Mouse (Mus musculus) CH12.LX (cell line): Measurements from ENCODE around the gene Rnf151. TPM values are rescaled to one million over a fixed set of nuclear protein-coding genes. Genes with fewer than 3 reads are reported as not detected.

Source experiments
- DNase-seq: peaks from one replicate; pipeline ENCODE4 v3.0.0-alpha.2; 2013; ENCODE audit errors: extremely low read depth
- H3K27ac ChIP-seq: 2 replicates; pipeline ENCODE4 v1.5.1; 2012; ENCODE audit warnings: low read depth, mild to moderate bottlenecking, control low read depth, moderate library complexity; ENCODE audit not compliant: insufficient read depth
- H3K27me3 ChIP-seq: replicated peaks from 2 replicates; pipeline ENCODE3; 2012; ENCODE audit warnings: inconsistent platforms
- H3K36me3 ChIP-seq, 2 experiments: replicated peaks in 1 of 2; 2 replicates each; pipeline versions ENCODE3 to v1.6.1; 2012; ENCODE audit warnings: inconsistent platforms in 1 of 2, low read length in 1 of 2, mild to moderate bottlenecking in 1 of 2, mixed read lengths in 1 of 2, moderate library complexity in 1 of 2; ENCODE audit not compliant: control insufficient read depth in 1 of 2, insufficient read depth in 1 of 2
- H3K4me1 ChIP-seq, 2 experiments: 2 replicates each; pipeline ENCODE4 v1.6.1; 2012; ENCODE audit warnings: inconsistent platforms in 1 of 2, moderate library complexity in 1 of 2; ENCODE audit not compliant: insufficient read depth in 2 of 2, control insufficient read depth in 1 of 2
- H3K4me2 ChIP-seq: 2 replicates; pipeline ENCODE4 v1.6.1; 2012; ENCODE audit warnings: low read depth, mild to moderate bottlenecking, control low read depth; ENCODE audit not compliant: poor library complexity, insufficient read depth, severe bottlenecking
- H3K4me3 ChIP-seq, 3 experiments: fragments of 150-350 bp in 1 of 3; sonication (generic) in 1 of 3; replicated peaks in 1 of 3; 2 replicates each; pipeline versions ENCODE3 to v1.5.1; 2011 to 2012; ENCODE audit warnings: low read depth in 2 of 3, low read length in 2 of 3, mild to moderate bottlenecking in 2 of 3, moderate library complexity in 2 of 3, control low read depth in 1 of 3, improper control_type of control experiment in 1 of 3, inconsistent platforms in 1 of 3, mixed read lengths in 1 of 3; ENCODE audit not compliant: poor library complexity in 1 of 3
- H3K79me2 ChIP-seq: replicated peaks from 2 replicates; pipeline ENCODE4 v1.6.1; 2012; ENCODE audit warnings: mild to moderate bottlenecking, moderate library complexity; ENCODE audit not compliant: control insufficient read depth, poor library complexity, insufficient read depth, severe bottlenecking; ENCODE audit errors: extremely low read depth
- H3K9ac ChIP-seq: 2 replicates; pipeline ENCODE4 v1.6.1; 2012; ENCODE audit warnings: low read depth, mild to moderate bottlenecking, control low read depth, moderate library complexity; ENCODE audit not compliant: insufficient read depth
- H3K9me3 ChIP-seq: replicated peaks from 2 replicates; pipeline ENCODE3; 2012; ENCODE audit warnings: low read length, inconsistent platforms, mixed read lengths
- JUND ChIP-seq: conservative IDR thresholded peaks from 2 replicates; pipeline ENCODE4 v1.6.1; 2011; ENCODE audit warnings: low read depth, low read length, improper control_type of control experiment
- MYC ChIP-seq: IDR thresholded peaks from 2 replicates; pipeline ENCODE4 v1.6.1; 2011; ENCODE audit warnings: low read depth, mild to moderate bottlenecking, improper control_type of control experiment, low read length
- NRF1 ChIP-seq: IDR thresholded peaks from 2 replicates; pipeline ENCODE4 v1.6.1; 2014; ENCODE audit warnings: low read depth, mild to moderate bottlenecking, inconsistent platforms, low read length, improper control_type of control experiment, moderate library complexity
- PAX5 ChIP-seq: IDR thresholded peaks from 2 replicates; pipeline ENCODE4 v1.6.1; 2012; ENCODE audit warnings: low read length, inconsistent platforms, mixed read lengths
- RAD21 ChIP-seq: IDR thresholded peaks from 2 replicates; pipeline ENCODE4 v1.6.1; 2011; ENCODE audit warnings: low read depth, mild to moderate bottlenecking, low read length, improper control_type of control experiment, moderate library complexity
- TBP ChIP-seq: conservative IDR thresholded peaks from 2 replicates; pipeline ENCODE4 v1.6.1; 2011; ENCODE audit warnings: low read depth, low read length, improper control_type of control experiment
- ZKSCAN1 ChIP-seq: IDR thresholded peaks from 2 replicates; pipeline ENCODE4 v1.6.1; 2012; ENCODE audit warnings: low read depth, inconsistent platforms, low read length, improper control_type of control experiment, borderline replicate concordance
- dilution Hi-C: fragments of 300-500 bp; cut with MboI; formaldehyde crosslinking; loops from 2 replicates; pipeline ENCODE4 v1.14.3; 2020; ENCODE audit warnings: low sequenced_read_pairs; ENCODE audit not compliant: extremely low pct_unique_long_range_greater_than_20kb, extremely low pct_ligation_motif_present
- in situ Hi-C: fragments of 300-500 bp; cut with MboI; formaldehyde crosslinking; loops from 3 replicates; pipeline ENCODE4 v1.14.3; 2019; ENCODE audit warnings: low sequenced_read_pairs, low pct_ligation_motif_present, low pct_unique_long_range_greater_than_20kb, mixed read lengths
- polyA plus RNA-seq: library from polyadenylated mRNA; unstranded; fragments of >175 nt; gene quantifications from 2 replicates; pipeline ENCODE4 v1.2.1, GENCODE M21; 2012; ENCODE audit warnings: low read depth; ENCODE audit not compliant: insufficient read length
- total RNA-seq, 2 experiments: library from RNA; depleted of rRNA; stranded (reverse); fragments of 300-350 nt in 1 of 2; fragments of >200 nt in 1 of 2; gene quantifications; 2 replicates each; pipeline ENCODE4 v1.2.3; 2012 to 2014

Gene Rnf151
- total and polyA plus RNA-seq, 3 experiments = 0.34 to 0.59 TPM; not detected in 1

- Histone ChIP-seq H3K4me1 (peaks cover 4 to 11% of the 10 kb centered on the region in 2 experiments), H3K79me2 (no peaks in the 10 kb centered on the region), H3K4me2 (no peak overlapping the region), H3K9me3 (no peaks in the 10 kb centered on the region), H3K9ac (no peak overlapping the region), H3K27ac (no peak overlapping the region), H3K36me3 (no peaks in the 10 kb centered on the region), H3K27me3 (peaks cover 86% of the 10 kb centered on the region), H3K4me3 (no peak overlapping the region)
- dilution Hi-C loops (no loop called here), in situ Hi-C loops (no loop called here)
- no peak for TF ChIP-seq JUND
- TF ChIP-seq ZKSCAN1 = no peak
- DNase-seq = no peak
These were observed 39.5 kb upstream of the Rnf151 start for GRCm38 (mm10) chr17:24757394-24757793.

- no peaks in the 10 kb centered on the region for H3K79me2 ChIP-seq
- H3K4me1 ChIP-seq = peaks cover 6 to 14% of the 10 kb centered on the region in 2 experiments
- H3K27me3 ChIP-seq = peaks cover 83% of the 10 kb centered on the region
- peak within 1 kb of the TSS; percentile 95 for H3K4me2 ChIP-seq
- H3K9me3 ChIP-seq = no peaks in the 10 kb centered on the region
- no peaks in the 10 kb centered on the region for H3K36me3 ChIP-seq
- in situ Hi-C loops = no loop called here
- H3K4me3 ChIP-seq = peak within 1 kb of the TSS; percentile 23 to 59 (median 33)
- dilution Hi-C loops = no loop called here
- no peak within 1 kb of the TSS for H3K27ac ChIP-seq
- TF ChIP-seq MYC (no peak), NRF1 (no peak)
- no peak for DNase-seq
- H3K9ac ChIP-seq = peak within 1 kb of the TSS; percentile 4; the same call in 1 of the 2 replicates
These were observed 34.8 kb upstream of the Rnf151 start, which contains the start of gene Hs3st6 for GRCm38 (mm10) chr17:24752415-24753394. Gene Hs3st6 (plus strand): TSS chr17:24752988.

DNA sequence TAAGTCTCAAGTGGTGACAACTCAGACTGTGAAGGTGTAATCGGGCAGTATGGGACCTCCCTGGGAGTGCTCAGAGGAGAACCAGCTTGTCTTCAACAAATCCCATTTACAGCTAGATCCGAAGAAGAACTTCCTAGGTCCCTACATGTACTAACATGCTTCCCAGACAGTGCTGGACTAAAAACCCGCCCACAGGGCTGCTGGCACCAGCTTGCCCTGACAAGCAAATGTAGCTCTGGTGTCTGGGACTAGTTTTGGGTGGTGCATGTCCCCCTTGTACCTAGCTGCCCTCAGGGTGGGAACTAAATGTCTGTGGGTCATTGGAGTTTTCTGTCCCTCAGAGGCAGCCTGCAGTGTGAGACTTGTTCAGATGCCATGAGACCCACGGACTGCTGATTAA, 33.7 kb upstream of the Rnf151 start:
- dilution Hi-C loops = no loop called here
- Histone ChIP-seq H3K79me2 (no peaks in the 10 kb centered on the region), H3K4me1 (peaks cover 6 to 24% of the 10 kb centered on the region in 2 experiments), H3K27me3 (peaks cover 86% of the 10 kb centered on the region), H3K27ac (no peak overlapping the region), H3K4me3 (no peak overlapping the region), H3K9ac (no peak overlapping the region), H3K9me3 (no peaks in the 10 kb centered on the region), H3K4me2 (no peak overlapping the region), H3K36me3 (no peaks in the 10 kb centered on the region)
- TF ChIP-seq PAX5 (no peak), RAD21 (no peak), TBP (no peak)
- DNase-seq = no peak
- in situ Hi-C loops = no loop called here
